Mouse (Mus musculus) CH12.LX (cell line): ENCODE measurements around the gene Adprhl2.

Experiments
- CTCF ChIP-seq, 2 experiments: IDR thresholded peaks in 1 of 2; conservative IDR thresholded peaks in 1 of 2; 2 replicates each; pipeline ENCODE4 v1.5.1; 2011 to 2012; ENCODE audit warnings: low read depth in 2 of 2, low read length in 2 of 2, improper control_type of control experiment in 1 of 2, inconsistent platforms in 1 of 2, mild to moderate bottlenecking in 1 of 2, moderate library complexity in 1 of 2
- JUND ChIP-seq: conservative IDR thresholded peaks from 2 replicates; pipeline ENCODE4 v1.6.1; 2011; ENCODE audit warnings: low read depth, low read length, improper control_type of control experiment
- POLR2A ChIP-seq: IDR thresholded peaks from 2 replicates; pipeline ENCODE4 v1.6.1; 2011; ENCODE audit warnings: low read depth, mild to moderate bottlenecking, improper control_type of control experiment, low read length
- TBP ChIP-seq: conservative IDR thresholded peaks from 2 replicates; pipeline ENCODE4 v1.6.1; 2011; ENCODE audit warnings: low read depth, low read length, improper control_type of control experiment

- TF ChIP-seq CTCF (conservative IDR thresholded peaks at IDR 0.05 in 1 of 2, IDR thresholded peaks at IDR 0.05 in 1 of 2; ENCODE audit: low read depth in 2 of 2, low read length in 2 of 2): no peak
- no peak for TF ChIP-seq JUND
- TF ChIP-seq TBP: no peak
- TF ChIP-seq POLR2A: no peak
These were observed 15.4 kb downstream of the Adprhl2 start for GRCm38 (mm10) chr4:126306058-126306457.
